Mouse (Mus musculus) spleen, postnatal 14 days (tissue): ENCODE data around the gene Ambn.
"Not testable (repeated sequence)": the region's sequence is repeated elsewhere in the genome, so short reads cannot be mapped to it uniquely, and the experiment has no call there.

Source experiments
- DNase-seq, 2 experiments: peaks; one replicate each; pipeline ENCODE4 v3.0.0; 2021 to 2022; ENCODE audit warnings: low spot score in 2 of 2

Ambn gene

GRCm38 (mm10) chr5:88455691-88456090 is at the start of gene Ambn:
Gene Ambn, plus strand, starts transcription at chr5:88455991.
- no peak for DNase-seq

GRCm38 (mm10) chr5:88420319-88421065 is 35.3 kb upstream of the Ambn start:
- no peak for DNase-seq

- not testable (repeated sequence) for DNase-seq
Observed at GRCm38 (mm10) chr5:88424892-88425291, 30.9 kb upstream of the Ambn start.

GRCm38 (mm10) chr5:88426753-88427152 is 29.0 kb upstream of the Ambn start:
- DNase-seq = no peak

GRCm38 (mm10) chr5:88467471-88467870 is 11.7 kb downstream of the Ambn start:
- DNase-seq = no peak

GRCm38 (mm10) chr5:88468807-88469704 is 13.3 kb downstream of the Ambn start:
- no peak for DNase-seq

- no peak for DNase-seq
Observed at GRCm38 (mm10) chr5:88487675-88488074, 31.9 kb downstream of the Ambn start, which contains the start of gene Enam. Gene Enam, plus strand, starts transcription at chr5:88487975.

- DNase-seq = no peak
Observed at GRCm38 (mm10) chr5:88489004-88489403, 33.2 kb downstream of the Ambn start.

- DNase-seq = no peak
Observed at GRCm38 (mm10) chr5:88491111-88491510, 35.3 kb downstream of the Ambn start.

GRCm38 (mm10) chr5:88499781-88500180 is 44.0 kb downstream of the Ambn start:
- no peak for DNase-seq

GRCm38 (mm10) chr5:88508555-88508954 is 52.8 kb downstream of the Ambn start:
- no peak for DNase-seq

- no peak for DNase-seq
Observed at GRCm38 (mm10) chr5:88508990-88509389, 53.2 kb downstream of the Ambn start.
